Mouse (Mus musculus) brain, embryonic 14.5 days (tissue): ENCODE results near the gene Dapk1.

ENCODE experiments used
- CTCF ChIP-seq: fragments of 200-500 bp; IDR thresholded peaks from 2 replicates; pipeline ENCODE4 v1.5.1; 2012; ENCODE audit warnings: inconsistent platforms, mild to moderate bottlenecking, moderate library complexity, borderline replicate concordance; ENCODE audit not compliant: insufficient read depth, insufficient read length; ENCODE audit errors: extremely low read depth
- POLR2A ChIP-seq: fragments of 200-500 bp; IDR thresholded peaks from 2 replicates; pipeline ENCODE4 v1.6.1; 2012; ENCODE audit warnings: mild to moderate bottlenecking, inconsistent platforms, borderline replicate concordance; ENCODE audit not compliant: poor library complexity, insufficient read depth, insufficient read length, severe bottlenecking; ENCODE audit errors: extremely low read depth

DNA sequence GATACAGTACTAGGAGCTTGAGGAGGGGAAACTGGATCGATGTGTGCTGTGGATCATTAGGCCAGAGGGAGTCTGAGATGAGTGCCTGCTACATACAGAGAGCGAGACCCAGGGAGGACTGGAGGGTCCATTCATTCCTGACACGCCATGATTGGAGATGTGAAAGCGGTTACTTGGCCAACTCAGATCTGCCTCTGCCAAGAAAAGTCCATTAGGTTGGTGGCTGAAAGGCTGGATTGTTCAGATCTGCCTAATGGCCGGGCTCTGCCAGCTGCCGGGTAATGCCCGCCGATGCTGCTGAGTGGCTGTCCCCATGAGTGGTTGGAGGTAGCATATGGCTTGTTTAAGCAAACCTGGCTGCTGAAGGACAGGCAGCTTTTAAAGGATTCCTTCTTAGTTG is 12.4 kb downstream of the Dapk1 start:
- TF ChIP-seq POLR2A = no peak
- no peak for TF ChIP-seq CTCF
